Mouse (Mus musculus): ENCODE data around the gene Ift20.
"Not testable (repeated sequence)": the region's sequence is repeated elsewhere in the genome, so short reads cannot be mapped to it uniquely, and the experiment has no call there.

Gene Ift20

DNA sequence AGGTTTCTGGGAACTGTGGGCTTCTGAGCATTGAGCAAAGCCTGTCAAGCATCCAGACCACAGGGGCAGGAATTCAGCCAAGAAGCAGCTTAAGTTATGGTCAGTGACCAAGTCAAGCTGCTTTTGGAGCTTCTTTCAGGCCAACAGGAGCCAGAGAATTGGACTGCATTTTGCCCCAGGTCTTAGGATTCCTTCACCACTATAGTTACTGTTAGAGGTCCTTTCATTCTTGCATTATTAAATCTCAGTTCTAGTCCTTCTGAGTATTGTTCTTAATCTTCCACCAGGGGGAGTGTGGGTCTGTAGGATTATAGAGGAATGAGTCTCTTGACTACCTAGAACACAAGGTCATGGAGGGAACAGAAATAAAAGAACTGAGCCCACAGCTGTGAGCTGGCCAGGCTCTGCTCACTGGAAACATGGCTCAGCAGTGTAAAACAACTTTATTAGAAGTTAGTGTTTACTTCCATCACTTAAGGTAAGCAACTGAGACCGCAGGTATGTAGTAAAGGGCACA, 13.6 kb upstream of the Ift20 start:
- DNase-seq (ENCODE audit: low spot score in 2 of 2) = no peak

DNA sequence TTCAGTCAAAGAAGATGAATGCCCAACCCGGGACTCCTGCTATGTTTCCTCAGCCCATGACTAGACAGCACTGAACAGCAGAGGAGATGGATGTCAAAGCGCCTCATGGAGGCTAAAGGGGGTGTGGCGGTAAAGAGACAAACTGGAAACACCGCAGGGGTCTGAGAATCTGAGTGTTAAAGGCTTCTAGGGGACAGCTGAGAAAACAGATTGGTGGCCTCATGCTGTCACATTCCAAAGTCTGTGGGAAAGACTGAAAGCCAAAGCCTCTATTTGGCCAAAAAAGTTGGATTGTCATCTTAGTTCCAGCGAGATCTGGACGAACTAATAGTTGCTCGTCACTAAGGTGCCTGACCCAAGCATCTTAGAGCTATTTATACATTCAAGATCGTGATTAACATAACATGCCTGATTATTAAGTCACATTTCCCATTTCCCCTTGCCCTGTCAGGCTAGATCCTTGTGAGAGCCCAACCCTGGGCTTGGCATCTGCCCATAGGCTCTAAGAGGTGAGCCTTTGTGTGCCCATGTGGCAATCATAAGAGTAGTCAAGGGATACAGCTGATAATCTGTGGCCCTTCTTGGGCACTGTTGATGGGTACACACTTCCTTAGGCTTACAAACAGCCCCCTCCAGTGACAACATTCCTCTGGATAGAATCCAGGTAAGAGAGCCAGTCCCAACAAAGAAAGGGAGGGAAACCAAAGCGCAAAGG, 12.8 kb upstream of the Ift20 start:
- DNase-seq (ENCODE audit: low spot score in 2 of 2) = no peak

DNA sequence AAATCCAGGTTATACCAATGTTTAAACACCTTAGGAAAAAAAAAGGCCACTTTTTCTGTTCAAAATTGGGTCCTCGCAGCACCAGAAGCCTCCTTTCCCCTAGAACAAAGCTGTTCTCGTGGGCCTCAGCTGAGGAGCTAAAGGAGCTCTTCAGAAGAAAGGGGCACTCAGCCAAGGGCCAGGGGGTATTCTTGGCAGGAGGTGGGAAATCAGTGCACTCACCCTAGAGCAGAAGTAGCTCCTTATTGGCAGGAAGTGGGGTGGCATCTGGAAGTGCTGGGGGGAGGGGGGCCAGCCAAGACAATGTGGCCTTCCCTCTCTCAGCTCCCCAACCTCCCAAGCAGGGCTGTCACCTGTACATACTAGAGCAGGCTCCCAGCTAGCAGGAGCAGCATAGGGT, 11.3 kb upstream of the Ift20 start:
- no peak for DNase-seq (ENCODE audit: low spot score in 2 of 2)

DNA sequence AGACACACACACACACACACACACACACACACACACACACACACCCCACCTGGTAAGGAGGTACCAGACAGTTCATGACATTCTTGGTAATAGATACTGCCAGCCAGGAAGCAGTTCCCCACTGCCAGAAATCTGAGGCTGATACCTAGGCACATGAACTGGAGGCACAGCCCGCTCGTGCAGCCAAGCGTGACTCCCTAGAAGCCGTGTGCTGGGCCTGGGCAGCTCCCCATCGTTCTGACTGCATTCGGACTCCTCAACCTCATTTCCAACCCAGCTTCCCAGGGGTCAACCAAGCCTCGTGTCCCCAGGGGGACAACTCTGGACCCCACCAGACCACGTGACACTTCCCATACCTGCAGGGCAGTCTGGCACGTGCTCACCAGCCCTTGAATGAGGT, 7.4 kb upstream of the Ift20 start:
- DNase-seq (ENCODE audit: low spot score in 2 of 2) = no peak

DNA sequence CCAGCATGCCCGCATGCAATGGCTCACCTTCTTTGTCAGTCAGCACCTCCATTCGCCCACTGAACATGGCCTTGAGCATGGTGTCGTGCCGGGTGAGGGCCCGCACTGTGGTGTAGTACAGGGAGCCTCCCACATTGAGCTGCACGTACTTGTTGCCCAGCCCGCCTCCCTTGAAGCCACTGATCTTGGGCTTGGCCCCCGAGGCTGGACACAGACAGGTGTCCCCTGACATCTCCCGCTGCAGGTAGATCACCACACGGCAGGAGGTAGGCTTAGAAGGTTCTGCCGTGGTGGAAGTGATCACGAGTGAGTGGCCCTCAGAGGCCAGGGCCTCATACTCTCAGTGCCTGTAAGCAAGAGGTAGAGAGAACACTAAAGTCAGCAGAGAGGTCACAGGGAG, 6.2 kb upstream of the Ift20 start:
- DNase-seq (ENCODE audit: low spot score in 2 of 2) = no peak

DNA sequence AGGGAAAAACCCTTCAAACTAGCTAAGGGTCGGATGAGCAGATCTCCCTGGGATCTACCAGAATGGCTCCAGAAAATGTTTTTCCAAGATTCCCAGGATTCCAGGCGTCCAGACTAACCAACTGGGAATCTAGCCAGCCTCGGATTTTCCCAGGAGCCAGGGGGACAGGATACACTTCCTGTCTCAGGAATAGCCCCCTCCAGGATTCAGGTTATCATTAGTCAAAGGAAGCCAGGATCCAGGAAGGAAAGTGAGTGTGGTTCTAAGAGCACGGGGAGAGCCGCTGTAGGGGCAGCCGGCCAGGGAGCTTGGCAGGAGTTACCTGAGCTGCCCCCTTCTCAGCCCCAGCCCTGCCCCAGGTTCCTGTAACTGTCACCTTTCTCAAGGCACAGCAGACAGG, 5.1 kb upstream of the Ift20 start:
- DNase-seq (ENCODE audit: low spot score in 2 of 2) = no peak

DNA sequence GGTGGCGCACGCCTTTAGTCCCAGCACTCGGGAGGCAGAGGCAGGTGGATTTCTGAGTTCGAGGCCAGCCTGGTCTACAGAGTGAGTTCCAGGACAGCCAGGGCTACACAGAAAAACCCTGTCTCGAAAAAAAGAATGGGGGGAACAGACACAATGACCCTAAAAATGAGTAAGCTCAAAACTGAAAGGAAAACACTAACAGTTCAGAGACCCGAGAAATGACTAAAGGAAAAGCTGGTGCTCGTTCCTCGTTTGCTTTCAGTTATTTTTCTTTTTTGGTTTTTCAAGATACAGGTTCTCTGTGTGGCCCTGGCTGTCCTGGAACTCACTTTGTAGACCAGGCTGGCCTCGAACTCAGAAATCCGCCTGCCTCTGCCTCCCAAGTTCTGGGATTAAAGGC, 4.6 kb upstream of the Ift20 start:
- not testable (repeated sequence) for DNase-seq (ENCODE audit: low spot score in 2 of 2)

DNA sequence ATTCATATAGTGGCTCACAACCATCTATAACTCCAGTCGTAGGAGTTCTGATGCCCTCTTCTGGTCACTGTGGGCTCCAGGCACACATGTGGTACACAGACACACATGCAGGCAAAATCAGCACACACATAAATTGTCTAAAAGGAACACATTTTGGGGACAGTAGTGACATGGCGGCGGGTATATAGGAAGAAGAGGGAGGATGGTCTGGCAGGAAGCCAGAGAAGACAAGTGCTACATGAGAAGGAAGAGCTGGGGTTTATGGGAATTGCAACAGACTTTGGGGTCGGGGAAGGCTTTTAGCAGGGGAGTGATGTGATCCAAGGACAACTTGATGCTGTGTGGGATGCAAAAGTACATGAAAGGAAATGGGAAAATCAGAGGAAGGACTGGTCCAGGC, 1.6 kb upstream of the Ift20 start:
- no peak for DNase-seq (ENCODE audit: low spot score in 2 of 2)

DNA sequence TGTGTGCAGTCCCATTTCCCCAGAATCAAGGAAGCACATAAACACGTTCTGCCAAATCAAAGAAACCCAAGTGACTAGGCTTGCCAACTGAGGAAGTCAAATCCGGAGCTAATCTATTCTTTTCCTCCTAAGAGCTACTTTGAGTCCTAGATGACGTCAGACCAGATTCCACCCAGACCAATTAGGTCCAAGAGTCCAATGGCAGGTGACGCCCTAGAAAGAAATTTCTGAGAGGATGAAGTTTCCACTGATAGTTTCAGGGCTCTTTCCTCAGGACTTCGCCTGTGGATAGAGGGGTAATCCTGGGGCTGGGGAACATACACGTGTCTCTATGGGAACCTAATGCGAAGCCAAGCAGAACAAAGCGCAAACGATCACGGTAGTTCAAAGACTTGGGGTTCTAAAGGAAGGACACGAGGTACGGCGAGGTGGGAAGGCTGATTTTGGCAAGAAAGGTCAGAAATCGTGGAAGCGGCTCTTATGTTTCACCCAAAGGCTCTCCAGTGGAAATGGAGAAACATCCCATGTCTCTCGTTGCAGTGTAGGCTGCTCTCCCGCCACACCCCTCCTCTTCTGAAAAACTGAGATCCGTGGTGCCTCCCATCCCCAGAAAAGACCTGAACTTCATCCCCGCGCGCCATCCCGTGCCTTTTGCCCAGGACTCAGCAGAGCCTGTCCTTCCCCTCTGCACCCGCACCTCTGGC, 633 bp upstream of the Ift20 start:
- DNase-seq (ENCODE audit: low spot score in 2 of 2) = no peak

DNA sequence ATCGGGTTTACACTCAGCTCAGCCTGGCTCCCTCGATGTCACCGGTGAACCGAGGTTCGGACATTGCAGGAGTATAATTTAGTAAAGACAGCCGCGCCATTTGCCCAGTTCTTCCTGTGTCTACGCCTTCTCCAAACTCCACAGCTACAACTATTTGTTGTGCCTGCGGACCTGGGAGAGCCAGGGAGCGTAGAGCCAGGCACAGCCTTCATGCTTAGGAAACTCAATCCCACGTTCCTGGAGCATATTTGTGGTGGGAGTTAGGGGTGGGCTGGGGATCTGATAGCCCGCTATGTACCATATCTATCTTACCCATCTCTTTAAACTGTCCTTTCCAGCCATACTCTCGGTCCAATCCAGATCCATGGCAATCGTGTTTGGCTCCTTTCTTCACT, 526 bp downstream of the Ift20 start:
- DNase-seq (ENCODE audit: low spot score in 2 of 2) = no peak

DNA sequence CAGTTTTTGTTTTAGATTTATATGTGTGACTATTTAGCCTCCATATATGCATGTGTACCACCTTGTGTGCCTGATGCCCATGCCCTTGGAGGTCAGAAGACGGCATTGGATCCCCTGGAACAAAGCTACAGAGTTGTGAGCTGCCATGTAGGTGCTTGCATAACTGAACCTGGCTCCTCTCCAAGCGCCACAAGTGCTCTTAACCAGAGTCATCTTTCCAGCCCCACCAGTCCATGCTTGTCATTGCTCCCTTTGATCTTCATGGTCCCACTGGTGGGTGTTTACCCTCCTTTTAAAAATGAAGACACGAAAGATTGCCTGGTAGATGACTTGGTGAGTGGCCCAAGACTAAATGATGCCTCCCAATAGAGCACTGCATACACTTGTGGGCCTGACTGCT, 4.2 kb downstream of the Ift20 start:
- no peak for DNase-seq (ENCODE audit: low spot score in 2 of 2)

DNA sequence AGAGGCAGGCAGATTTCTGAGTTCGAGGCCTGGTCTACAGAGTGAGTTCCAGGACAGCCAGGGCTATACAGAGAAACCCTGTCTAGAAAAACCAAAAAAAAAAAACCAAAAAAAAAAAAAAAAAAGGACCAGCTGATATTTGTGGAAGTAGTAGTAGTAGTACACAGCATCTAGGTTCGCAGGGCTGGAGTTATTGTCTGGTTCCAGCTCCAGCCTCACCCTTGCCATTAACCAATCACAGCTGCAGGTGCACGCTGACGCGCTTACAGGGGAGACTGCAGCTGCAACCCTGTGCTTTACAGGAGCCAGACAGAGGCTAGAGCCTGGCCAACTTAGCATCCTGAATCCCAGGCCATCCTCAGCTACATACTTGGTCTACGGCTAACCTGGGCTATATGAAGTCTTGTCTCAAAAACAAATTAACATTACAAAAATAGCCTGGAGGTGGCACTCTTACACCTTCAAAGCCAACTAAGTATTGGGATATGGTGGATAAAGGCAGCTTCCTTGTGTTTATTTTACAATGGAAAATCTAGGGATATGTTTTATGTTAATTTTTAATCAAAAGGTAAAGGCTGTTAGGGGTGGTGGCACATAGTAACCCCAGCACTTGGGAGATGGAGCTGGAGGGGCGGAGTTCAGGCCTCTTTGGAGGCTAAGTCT, 8.4 kb downstream of the Ift20 start:
- no peak for DNase-seq (ENCODE audit: low spot score in 2 of 2)

DNA sequence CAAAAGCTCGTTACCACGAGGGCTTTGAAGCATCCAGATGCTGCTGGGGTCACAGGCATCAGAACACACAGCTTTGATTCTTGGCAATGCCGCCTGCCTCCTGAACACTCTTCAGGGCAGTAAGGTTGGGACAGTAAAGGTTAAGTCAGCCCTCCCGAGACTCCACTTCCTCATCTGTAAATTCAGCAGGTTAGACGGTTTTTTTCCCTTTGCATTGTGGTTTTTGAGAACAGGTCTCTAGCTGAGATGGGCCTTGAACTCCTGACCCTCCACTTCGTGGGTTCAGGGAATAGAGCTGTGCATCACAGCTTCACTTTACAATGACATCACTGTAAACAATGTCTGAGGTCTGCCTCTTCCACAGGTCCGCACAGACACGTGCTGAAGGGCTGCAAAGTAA, 9.0 kb downstream of the Ift20 start:
- no peak for DNase-seq (ENCODE audit: low spot score in 2 of 2)

DNA sequence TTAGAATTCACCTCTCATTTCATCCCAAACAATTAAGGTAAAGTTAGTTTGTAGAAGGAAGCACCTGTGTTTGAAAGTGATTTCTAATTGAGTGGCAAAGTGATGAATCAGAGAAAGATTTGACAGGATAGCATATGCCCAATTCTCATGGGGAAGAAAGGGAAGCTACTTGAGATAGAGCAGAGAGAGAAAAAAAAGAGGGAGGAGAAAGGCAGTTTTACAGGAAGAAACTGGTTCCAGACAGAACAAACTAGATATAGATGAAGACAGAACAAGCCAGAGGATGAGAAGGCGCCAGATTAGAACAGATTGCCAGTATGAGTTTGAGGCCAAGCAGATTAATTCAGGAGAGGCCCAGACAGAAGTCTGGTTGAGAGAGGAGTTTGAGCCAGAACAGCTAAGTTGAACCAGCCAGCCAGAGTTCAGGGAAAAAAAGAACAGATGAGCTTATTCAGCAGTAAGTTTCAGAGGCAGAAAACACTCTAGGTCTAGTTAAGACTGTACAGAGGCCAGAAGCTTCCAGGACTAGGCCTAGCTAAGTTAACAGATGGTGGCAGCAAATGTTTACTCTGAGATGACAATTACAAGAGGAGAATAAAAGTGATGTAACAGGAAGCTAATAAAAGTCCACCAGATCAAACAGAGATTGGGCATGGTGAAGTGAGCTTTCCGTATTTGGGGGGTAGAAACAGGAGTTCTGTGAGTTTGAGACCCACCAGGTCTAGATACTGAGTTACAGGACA, 11.7 kb downstream of the Ift20 start:
- no peak for DNase-seq (ENCODE audit: low spot score in 2 of 2)

DNA sequence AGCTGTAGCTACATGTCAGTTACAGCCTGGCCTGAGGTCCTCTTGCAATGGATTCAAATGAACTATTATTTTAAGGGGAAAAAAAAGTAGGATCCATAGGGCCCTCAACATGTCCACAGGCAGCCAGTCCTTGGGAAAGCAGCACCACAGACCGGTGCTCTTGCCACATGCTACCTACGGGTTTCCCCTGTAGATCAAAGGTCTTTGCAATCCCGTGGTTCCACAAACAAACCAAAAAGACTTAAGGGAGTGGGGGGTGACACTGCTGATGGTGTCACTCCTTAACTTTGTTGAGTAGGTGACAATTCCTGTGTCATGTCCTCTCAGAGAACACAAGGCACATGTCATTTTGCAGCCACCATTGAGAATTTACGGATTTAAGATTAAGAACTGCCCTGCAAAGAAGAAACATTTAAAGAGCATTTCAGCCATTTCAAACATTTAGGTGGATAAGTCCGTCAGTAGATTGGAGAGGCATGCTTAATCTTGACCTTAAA, 13.4 kb downstream of the Ift20 start:
- DNase-seq (ENCODE audit: low spot score in 2 of 2) = no peak

DNA sequence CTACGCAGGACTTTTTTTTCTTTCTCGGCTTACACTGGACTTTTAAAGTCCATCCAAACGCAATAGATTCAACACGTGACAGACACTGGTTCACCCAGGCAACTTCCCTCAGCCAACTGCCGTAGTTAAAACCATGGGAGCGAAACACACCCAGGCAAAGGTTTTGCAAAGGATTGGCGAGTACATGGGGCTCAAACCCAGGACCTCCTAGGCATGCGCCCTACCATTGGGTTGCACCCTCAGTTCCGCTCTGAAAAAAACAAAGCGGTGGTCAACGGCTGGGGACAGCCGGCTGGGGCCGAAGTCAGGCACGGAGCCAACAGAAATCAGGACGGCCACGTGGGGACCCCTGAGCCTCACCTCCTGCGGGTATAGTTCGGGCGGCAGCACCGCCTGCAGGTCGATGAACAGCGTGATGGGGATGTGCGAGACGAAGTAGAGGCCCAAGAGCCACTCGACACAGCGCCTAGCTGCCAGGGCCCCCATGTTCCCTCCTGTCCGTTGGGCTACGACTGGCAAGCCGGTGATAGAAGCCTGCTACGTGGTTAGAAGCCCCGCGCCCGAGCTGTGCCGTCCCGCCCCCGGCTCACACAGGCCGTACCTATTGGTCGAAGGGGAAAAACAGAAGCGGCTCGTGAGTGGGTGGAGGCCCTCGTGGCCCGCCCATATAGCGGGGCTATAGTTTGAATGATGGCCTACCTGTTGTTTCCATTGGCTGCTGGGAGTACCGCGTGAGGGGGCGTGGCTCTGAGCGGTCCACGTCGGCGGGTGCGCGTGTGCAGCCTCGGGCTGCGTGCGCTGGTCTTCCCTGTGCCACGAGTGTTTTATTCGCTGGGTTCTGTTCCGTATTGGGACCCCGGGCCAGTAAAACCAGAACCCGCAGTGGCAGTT, 14.3 kb downstream of the Ift20 start, which contains the start of gene Tmem97:
Gene Tmem97 (minus strand): TSS at position 610 of the 891 bp plus-strand sequence.
- peak; percentile 95 to 97 for DNase-seq (ENCODE audit: low spot score in 2 of 2)

DNA sequence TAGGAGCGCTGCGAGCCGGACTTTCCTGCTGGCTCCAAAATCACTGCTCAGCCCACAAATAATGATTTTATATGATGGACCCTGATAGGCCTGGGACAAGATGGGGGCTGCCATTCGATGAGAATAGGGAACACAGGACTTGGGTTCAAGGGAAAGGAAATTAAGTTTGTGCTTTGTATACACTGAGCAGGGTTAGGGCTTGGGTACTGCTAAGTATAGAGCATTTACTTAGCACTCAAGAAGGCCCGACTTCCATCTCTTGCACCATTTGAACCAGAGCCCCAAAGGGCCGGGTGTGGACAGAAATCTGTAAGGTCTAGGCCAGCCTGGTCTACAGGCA, 14.9 kb downstream of the Ift20 start:
- no peak for DNase-seq (ENCODE audit: low spot score in 2 of 2)

DNA sequence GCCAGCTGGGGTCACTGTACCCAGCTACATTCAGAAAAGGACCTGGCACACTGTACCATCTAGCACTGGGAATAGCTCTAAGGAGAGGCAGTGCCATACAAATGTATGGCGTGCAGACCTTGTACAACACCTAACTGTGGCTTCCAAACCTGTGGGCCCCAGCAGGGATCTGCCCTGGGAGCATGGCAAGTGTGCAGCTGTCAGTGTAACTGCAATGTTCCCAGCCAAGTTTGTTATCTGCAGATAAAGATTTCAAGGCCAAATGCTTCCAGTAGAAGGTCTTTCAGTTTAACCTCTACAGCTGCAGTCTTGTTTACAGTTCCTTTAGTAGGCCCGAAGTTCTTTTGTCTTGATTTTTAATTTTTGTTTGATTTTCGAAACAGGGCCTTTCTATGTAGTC, 19.5 kb downstream of the Ift20 start:
- no peak for DNase-seq (ENCODE audit: low spot score in 2 of 2)

DNA sequence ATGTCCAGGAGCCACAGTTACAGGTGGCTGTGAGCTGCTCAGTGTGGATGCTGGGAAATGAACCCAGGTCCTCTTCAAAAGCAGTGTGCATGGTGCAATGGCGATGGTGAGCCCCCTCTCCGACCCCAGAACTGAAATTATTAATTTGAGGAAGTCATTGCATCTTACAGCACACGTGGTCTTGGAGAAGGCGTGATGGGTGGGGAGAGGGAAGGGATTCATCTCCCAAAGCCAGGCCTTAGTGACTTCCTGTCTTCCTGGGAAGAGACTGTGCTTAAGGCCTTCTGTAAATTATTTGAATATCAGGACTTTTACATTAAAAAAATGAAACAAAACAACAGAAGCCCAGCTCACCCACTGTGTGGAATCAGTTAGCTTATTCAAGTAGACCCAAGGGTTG, 19.9 kb downstream of the Ift20 start:
- no peak for DNase-seq (ENCODE audit: low spot score in 2 of 2)

DNA sequence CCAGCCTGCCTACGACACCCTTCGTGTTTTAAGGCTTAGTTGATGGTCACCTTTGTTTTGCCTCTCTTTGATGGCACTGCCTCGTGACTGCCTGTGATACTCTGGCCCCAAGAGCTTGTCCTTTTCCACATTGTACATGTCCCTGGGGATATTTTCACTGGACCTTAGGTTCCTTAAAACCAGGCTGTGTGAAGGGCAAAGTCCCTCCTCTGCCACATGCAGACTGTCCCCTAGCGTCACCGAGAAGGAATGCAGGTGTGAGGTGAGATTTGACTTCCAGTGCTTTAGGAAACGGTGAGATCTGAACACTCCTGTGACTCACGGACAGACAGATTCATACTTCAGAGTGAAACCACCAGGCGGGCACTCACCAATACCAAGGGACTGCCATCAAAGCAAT, 21.1 kb downstream of the Ift20 start:
- no peak for DNase-seq (ENCODE audit: low spot score in 2 of 2)

DNA sequence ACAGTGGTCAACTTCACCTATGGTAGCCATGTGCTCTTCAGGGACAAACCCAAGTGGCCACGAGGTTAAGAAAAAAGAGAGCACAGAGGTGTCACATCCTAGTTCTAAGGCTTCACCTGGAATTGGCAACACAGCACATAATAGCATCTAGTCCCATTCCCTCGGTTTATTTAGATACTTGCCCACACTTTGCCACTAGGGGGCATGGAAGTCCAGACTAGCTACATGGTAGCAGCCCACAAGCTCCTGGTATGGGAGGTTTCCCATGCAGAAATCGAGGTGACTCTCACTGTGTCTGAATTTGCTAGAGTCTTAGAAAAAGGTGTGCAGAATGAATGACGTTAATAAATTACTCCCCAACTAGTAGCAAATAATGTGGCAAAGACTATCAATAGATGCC, 24.3 kb downstream of the Ift20 start:
- peak; percentile 83 to 87 for DNase-seq (ENCODE audit: low spot score in 2 of 2)

Data from right cerebral cortex, adult 2 months (tissue).